Mouse (Mus musculus): Measurements from ENCODE around the gene Adprh.
A peak's percentile ranks its signal among the peaks of the same experiment; 100 is the strongest.

The Adprh gene

GRCm38 (mm10) chr16:38442216-38442615, 10.3 kb downstream of the Adprh start:
- DNase-seq (ENCODE audit: low spot score in 2 of 2), result no peak

DNA sequence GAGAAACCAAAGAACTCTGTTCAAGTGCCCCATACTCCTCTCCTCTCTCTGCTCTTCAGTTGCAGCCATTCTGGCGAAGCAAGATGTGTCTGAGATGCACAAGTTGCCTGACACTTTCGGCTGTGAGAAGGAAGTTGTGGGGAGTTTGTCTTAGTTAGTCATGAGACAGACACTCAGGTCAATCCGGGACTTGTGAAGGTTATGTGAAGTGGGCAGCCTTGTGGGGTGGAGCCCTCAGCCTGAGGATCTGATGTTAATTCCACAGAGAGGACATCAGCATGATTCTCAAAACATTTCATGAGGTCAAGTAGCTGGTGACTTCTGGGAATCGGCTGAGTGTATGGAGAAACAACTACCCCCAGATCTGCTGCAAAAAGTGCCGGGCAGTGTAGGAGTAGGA, 10.9 kb downstream of the Adprh start:
- DNase-seq (ENCODE audit: low spot score in 2 of 2), result no peak

GRCm38 (mm10) chr16:38440403-38440802, 12.1 kb downstream of the Adprh start:
- no peak for DNase-seq (ENCODE audit: low spot score in 2 of 2)

GRCm38 (mm10) chr16:38439190-38439589, 13.3 kb downstream of the Adprh start:
- DNase-seq (ENCODE audit: low spot score in 2 of 2), result no peak

DNA sequence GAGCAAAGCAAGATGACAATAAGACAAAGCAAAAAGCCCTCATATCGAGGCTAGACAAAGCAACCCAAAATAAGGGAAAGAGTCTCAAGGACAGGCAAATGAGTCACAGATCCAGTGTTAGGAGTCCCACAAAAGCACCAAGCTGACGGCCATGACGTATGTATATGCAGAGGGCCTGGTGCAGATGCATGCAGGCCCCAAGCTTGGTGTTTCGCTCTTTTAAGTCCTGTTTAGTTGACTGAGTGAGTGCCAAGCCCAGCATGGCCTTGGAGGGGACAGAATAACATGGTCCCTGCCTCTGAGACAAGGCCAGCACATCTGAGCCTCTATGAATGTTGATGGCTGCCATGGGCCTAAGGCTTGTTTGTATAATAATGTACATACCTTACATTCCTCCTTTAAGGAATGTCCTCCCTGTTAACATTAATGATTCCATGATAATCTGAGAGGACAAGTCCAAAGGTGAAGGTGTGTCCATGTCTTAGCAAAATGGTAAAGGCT, 18.2 kb downstream of the Adprh start:
- DNase-seq (ENCODE audit: low spot score in 2 of 2), result no peak

GRCm38 (mm10) chr16:38433514-38433913, 19.0 kb downstream of the Adprh start:
- no peak for DNase-seq (ENCODE audit: low spot score in 2 of 2)

- no peak for DNase-seq (ENCODE audit: low spot score in 2 of 2)
These were observed 19.7 kb downstream of the Adprh start, which contains the start of gene Pla1a for GRCm38 (mm10) chr16:38432498-38433425. Gene Pla1a (minus strand): TSS chr16:38433145.

DNA sequence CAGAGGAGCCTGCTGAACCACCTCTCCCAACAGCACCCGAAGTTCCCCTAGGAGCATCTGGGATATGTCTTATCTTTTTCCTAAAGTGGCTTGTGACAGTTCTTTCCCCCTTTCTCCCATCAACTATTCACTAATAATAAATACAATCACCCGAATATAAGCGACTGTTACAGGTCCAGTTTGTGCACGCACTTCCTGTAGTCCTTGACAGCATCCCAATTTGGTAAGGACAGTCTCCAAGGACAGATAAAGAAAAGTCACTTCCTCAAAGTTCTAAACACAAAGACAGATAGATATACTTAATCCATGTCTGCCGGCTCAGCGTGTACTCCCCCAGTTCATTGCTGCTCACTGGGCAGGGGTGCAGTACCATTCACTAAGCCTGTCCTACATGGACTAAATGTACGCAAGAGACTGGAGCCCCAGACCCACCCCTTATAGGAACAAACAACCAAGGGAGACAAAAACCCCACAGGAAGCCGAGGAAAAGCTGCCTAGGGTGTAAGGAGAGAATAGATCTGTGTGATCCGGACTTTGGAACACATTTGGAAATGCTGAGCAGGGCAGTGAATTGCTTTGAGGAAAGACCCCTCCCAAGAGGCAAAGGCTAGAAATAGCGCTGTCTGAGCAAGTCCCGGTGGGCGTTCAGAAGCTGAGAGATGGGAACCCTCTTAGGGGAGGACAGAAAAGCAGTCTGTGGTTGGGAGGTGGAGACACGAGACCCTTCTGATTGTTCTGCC, 20.9 kb downstream of the Adprh start:
- no peak for DNase-seq (ENCODE audit: low spot score in 2 of 2)

GRCm38 (mm10) chr16:38425799-38426198, 26.7 kb downstream of the Adprh start:
- DNase-seq (ENCODE audit: low spot score in 2 of 2), result no peak

DNA sequence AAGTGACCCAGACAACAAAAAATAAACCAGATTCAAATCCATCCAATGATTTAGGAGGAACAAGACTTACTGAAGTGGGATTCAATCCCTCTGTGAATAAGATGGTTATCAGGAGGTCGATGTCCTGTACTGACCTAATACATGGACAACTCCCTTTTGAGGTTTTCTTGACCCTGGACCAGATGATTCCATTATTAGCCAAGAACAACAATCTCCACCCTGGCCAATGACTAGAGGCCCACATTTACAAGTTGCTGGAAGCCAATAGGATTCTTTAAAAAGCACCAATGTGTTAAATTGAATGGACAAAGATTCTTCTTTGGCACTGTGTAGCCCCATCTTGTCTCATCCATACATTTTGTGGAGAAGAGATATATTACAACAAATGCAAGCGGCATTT, 27.1 kb downstream of the Adprh start:
- DNase-seq (ENCODE audit: low spot score in 2 of 2), result no peak

DNA sequence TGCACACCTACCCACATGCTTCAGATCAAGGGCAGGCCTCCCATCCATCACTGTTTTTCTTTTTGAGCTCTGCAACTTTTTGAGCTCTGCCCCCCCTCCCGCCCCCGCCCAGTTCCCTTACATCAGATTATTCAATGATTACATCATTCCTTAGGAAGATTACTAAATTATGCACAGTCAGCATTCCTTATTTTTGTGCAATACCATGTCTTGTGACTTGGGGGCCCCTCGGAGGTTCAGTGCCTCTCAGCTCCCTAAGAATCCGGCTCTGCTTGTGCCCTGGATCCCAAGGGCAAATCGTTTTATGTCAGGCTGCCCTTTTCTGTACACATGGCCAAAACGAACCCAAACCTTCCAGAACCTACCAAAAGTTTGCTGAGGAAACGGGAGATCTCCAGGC, 37.5 kb downstream of the Adprh start:
- DNase-seq (ENCODE audit: low spot score in 2 of 2), result no peak

- DNase-seq (ENCODE audit: low spot score in 2 of 2), result no peak
These were observed 44.1 kb downstream of the Adprh start for GRCm38 (mm10) chr16:38408416-38408815.

GRCm38 (mm10) chr16:38407584-38407983, 44.9 kb downstream of the Adprh start:
- no peak for DNase-seq (ENCODE audit: low spot score in 2 of 2)

DNA sequence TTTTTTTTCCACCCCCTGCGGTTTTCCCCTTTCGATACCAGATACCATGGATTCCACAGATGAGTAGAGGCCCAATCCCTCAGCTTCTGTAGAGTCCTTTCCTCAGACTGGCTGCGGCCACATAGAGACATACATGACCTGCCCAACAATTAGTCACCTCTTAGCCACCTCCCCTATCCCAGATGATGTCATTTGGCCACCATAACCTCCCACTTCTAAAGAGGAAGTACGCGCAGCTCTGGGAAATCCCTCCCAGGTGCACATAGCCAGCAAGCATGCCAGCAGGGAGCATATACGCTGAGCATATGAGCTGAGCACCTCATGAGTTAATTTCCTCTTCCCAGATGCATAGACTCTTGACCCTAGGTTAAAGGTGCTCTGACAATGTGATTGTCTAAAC, 45.8 kb downstream of the Adprh start:
- DNase-seq (ENCODE audit: low spot score in 2 of 2), result no peak

GRCm38 (mm10) chr16:38406293-38406692, 46.2 kb downstream of the Adprh start:
- DNase-seq (ENCODE audit: low spot score in 2 of 2), result no peak

- DNase-seq (ENCODE audit: low spot score in 2 of 2), result no peak
These were observed 48.9 kb downstream of the Adprh start for GRCm38 (mm10) chr16:38403639-38404038.

DNA sequence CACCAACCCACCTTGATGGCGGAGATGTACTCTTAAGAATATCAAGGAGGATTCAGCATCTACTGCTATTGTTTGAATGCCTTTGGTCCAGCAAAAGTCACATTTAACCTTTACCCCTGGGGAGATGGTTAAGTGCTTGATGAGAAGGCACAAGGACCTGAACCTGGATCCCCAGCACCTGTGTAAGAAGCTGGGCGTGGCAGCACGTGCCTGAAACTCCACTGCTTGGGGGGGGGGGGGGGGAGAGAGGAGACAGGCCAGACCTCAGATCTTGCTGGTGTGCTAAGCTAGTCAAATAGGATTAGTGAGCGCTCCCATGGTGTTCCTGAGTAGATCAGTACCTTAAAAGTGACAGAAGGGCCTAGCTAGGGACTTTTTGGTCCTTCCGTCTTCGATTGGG, 51.0 kb downstream of the Adprh start:
- DNase-seq (ENCODE audit: low spot score in 2 of 2), result no peak

GRCm38 (mm10) chr16:38400311-38400960, 52.1 kb downstream of the Adprh start:
- no peak for DNase-seq (ENCODE audit: low spot score in 2 of 2)

DNA sequence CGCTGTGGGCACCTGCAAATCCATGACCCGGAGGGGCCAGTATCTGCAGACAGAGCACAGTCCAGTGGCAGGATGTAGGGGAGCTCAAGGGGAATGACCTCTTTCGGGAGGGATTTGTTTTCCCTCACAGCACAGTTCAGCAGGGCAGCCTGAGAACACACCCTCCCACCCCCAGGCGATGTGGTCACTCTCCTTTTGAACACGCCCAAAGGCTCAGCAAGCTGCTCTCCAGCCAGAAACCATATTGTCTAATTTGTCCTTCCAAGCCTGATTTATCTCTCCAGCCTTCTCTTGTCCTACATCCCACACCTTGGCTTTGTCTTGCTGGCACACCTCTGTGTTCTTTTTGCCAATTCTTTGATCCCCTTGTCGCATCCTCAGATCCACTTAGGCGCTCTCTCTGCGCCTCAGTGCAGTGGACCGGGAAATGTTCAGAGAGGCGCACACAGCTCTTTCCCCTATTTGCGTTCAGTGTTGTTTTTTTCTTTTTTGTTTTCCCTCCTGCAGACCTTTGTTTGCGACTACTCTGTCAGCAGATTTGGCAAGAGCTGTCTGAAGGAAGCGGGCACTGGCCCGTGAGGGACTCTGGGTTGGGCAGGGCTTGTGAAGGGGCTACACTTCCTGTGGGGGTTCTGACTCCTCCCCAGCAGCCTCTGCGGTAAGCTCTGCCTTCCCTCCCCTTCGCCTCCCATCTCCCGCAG, 52.8 kb downstream of the Adprh start:
- DNase-seq (ENCODE audit: low spot score in 2 of 2), result peak; percentile 38

DNA sequence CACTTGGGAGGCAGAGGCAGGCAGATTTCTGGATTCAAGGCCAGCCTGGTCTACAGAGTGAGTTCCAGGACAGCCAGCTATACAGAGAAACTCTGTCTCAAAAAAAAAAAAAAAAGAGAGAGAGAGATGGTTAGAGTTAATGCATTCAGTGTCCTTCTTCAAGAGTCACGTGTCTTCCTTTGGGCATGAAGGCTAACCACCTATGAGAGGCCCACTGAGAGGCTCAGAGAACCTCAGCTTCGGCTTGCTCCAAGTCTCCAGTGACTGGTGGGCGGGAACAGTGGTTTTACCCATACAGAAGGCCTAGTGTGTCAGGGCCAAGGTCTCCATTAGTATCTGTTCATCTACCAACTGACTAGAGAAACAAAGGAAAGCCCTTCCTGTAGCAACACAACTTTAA, 53.4 kb downstream of the Adprh start:
- DNase-seq (ENCODE audit: low spot score in 2 of 2), result no peak

DNA sequence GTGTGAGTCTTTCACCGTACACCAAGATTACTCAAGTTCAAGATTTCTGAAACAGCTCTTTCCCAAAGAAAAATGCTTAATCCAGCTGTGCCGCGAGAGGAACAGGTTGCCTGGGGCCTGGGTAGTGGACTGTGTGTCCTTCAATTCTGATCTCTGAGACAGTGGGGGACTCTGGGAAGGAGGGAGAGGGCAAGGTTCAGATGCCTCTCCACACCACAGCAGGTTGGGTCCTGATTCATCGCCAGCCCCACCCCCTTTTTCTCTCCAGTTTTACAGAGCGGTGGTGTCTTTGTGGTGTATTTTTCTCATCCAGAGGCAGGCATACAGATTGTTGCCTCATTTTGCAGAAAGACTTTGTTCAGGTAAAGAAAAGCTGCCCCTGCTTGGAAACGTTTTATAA, 54.2 kb downstream of the Adprh start:
- DNase-seq (ENCODE audit: low spot score in 2 of 2), result no peak

GRCm38 (mm10) chr16:38396155-38396554, 56.3 kb downstream of the Adprh start:
- no peak for DNase-seq (ENCODE audit: low spot score in 2 of 2)
